Mouse (Mus musculus): Measurements from ENCODE around the gene Btbd11.

DNA sequence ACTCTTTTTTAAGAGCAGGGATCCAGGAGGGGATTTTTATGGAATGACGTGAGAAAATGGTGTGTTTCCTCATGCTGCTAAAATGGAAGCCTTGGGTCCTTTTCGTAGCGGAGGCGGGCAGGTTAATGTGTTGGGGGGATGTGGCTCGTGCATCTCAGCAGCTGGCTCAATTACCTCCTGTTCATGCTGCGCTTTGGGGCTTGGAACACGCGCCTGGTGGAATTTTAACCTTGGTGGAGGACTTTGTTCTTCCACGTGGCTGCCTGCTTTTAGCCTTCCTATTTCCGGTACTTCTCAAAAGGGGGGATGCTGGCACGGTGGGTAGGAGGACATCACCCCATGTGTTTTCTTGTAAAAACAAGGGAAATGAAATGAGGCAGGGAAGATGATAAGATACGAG, 47.9 kb upstream of the Btbd11 start:
- TF ChIP-seq CTCF (IDR thresholded peaks at IDR 0.05; ENCODE audit: low read depth, low read length) = no peak
- TF ChIP-seq POLR2A (IDR thresholded peaks at IDR 0.05; ENCODE audit: insufficient read depth, low read length) = no peak
